In genomic region chr9:71216996-71217792, GRCm38 (mm10) we compare ENCODE assay signal across 11 mouse cellular contexts. TPM values are rescaled to one million over a fixed set of nuclear protein-coding genes. Genes with fewer than 3 reads are reported as not detected.
DNase-seq lines count a peak whose midpoint lies in the region; ATAC-seq and TF ChIP-seq lines count a peak whose summit lies in the region.
"Had no signal": no experiment of that assay in that cellular context is flagged by ENCODE, and none has a peak within 500 bp of the region (broad histone marks: within the 10 kb centered on the region; RNA-seq: fewer than 3 reads in every experiment).

No protein-coding gene starts in this region.

- peaks cover 83% of the 10 kb centered on the region for H3K27me3 ChIP-seq in lung, embryonic 15.5 days
- peaks cover 60% of the 10 kb centered on the region for H3K27me3 ChIP-seq in lung, postnatal 0 days (replicated peaks; ENCODE audit: insufficient read depth, low read length)
- peaks cover 43% of the 10 kb centered on the region for H3K27me3 ChIP-seq in hindbrain, postnatal 0 days (ENCODE audit: insufficient read depth, low read length)
- no peaks in the 10 kb centered on the region for H3K27me3 ChIP-seq in stomach, embryonic 14.5 days (ENCODE audit: control insufficient read depth, insufficient read depth, low read length)

- H3K4me2 ChIP-seq in lung, embryonic 15.5 days = no peak overlapping the region
- no peak overlapping the region for H3K4me2 ChIP-seq in lung, postnatal 0 days (replicated peaks; ENCODE audit: low read depth, low read length)
- no peak overlapping the region for H3K4me2 ChIP-seq in hindbrain, postnatal 0 days (ENCODE audit: low read depth, low read length)
- H3K4me2 ChIP-seq in stomach, embryonic 14.5 days (replicated peaks; ENCODE audit: low read depth, low read length) = peak overlapping the region; percentile 76

- no peak for ATAC-seq in lung, embryonic 15.5 days (ENCODE audit: borderline replicate concordance, extremely low read depth, low FRiP score, low TSS enrichment)
- ATAC-seq in lung, postnatal 0 days = no peak
- no peak for ATAC-seq in hindbrain, postnatal 0 days
- no peak for ATAC-seq in stomach, embryonic 14.5 days (ENCODE audit: insufficient number of reproducible peaks, insufficient read depth, low FRiP score, low read depth)

- peak overlapping the region; percentile 48; the same call in 1 of the 2 replicates for H3K4me3 ChIP-seq in lung, embryonic 15.5 days
- no peak overlapping the region for H3K4me3 ChIP-seq in lung, postnatal 0 days (ENCODE audit: low read depth, low read length)
- no peak overlapping the region for H3K4me3 ChIP-seq in hindbrain, postnatal 0 days (ENCODE audit: low read length)
- H3K4me3 ChIP-seq in stomach, embryonic 14.5 days (ENCODE audit: low read depth, low read length) = peak overlapping the region; percentile 53

- H3K9ac ChIP-seq in lung, embryonic 15.5 days = no peak overlapping the region
- H3K9ac ChIP-seq in lung, postnatal 0 days (replicated peaks; ENCODE audit: low read depth) = no peak overlapping the region
- H3K9ac ChIP-seq in hindbrain, postnatal 0 days (replicated peaks; ENCODE audit: low read length) = no peak overlapping the region
- no peak overlapping the region for H3K9ac ChIP-seq in stomach, embryonic 14.5 days (replicated peaks; ENCODE audit: low read depth, low read length)
- H3K9ac ChIP-seq: liver, embryonic 13.5 days had no signal

- H3K27ac ChIP-seq in lung, embryonic 15.5 days = no peak overlapping the region
- no peak overlapping the region for H3K27ac ChIP-seq in lung, postnatal 0 days (ENCODE audit: low read length)
- no peak overlapping the region for H3K27ac ChIP-seq in hindbrain, postnatal 0 days
- H3K27ac ChIP-seq in stomach, embryonic 14.5 days (ENCODE audit: low read length) = no peak overlapping the region
- H3K27ac ChIP-seq: liver, embryonic 13.5 days had no signal

- TF ChIP-seq CTCF in lung, postnatal 0 days (IDR thresholded peaks at IDR 0.05) = no peak
- TF ChIP-seq CTCF in hindbrain, postnatal 0 days (IDR thresholded peaks at IDR 0.05; ENCODE audit: low read depth) = no peak

- WGBS in lung, embryonic 15.5 days = 4% methylated on average over 20 of the region's 20 CpGs
- WGBS in lung, postnatal 0 days = 6% methylated on average over 20 of the region's 20 CpGs
- 4% methylated on average over 20 of the region's 20 CpGs for WGBS in hindbrain, postnatal 0 days
- 7% methylated on average over 20 of the region's 20 CpGs for WGBS in stomach, embryonic 14.5 days

- H3K9me3 ChIP-seq in lung, embryonic 15.5 days = no peaks in the 10 kb centered on the region
- H3K9me3 ChIP-seq in lung, postnatal 0 days (ENCODE audit: low read length) = no peaks in the 10 kb centered on the region
- H3K9me3 ChIP-seq in hindbrain, postnatal 0 days (ENCODE audit: low read length) = no peaks in the 10 kb centered on the region
- H3K9me3 ChIP-seq in stomach, embryonic 14.5 days (ENCODE audit: control insufficient read depth, low read depth, low read length) = no peaks in the 10 kb centered on the region
- H3K9me3 ChIP-seq: liver, embryonic 13.5 days had no signal

- peak; percentile 8 for DNase-seq in adrenal gland, postnatal 14 days
- DNase-seq in adrenal gland, postnatal 4 days (ENCODE audit: low spot score in 2 of 2) = no peak
- no peak for DNase-seq in lung, postnatal 0 days (ENCODE audit: low spot score)
- DNase-seq in hindbrain, postnatal 0 days (ENCODE audit: low spot score) = peak; percentile 10
- no peak for DNase-seq in ovary, adult 18-20 months (ENCODE audit: low spot score)
- no peak for DNase-seq in left cerebral cortex, adult 11 months (ENCODE audit: low spot score)
- DNase-seq: liver, embryonic 13.5 days had no signal

- peaks cover 14% of the 10 kb centered on the region for H3K4me1 ChIP-seq in lung, embryonic 15.5 days
- peaks cover 5% of the 10 kb centered on the region; the same call in 1 of the 2 replicates for H3K4me1 ChIP-seq in lung, postnatal 0 days (ENCODE audit: insufficient read depth, low read depth, low read length)
- H3K4me1 ChIP-seq in hindbrain, postnatal 0 days (ENCODE audit: insufficient read depth, low read length) = no peaks in the 10 kb centered on the region
- peaks cover 5% of the 10 kb centered on the region; the same call in 1 of the 2 replicates for H3K4me1 ChIP-seq in stomach, embryonic 14.5 days (ENCODE audit: control insufficient read depth, insufficient read depth, low read length)

- H3K36me3 ChIP-seq in lung, embryonic 15.5 days = no peaks in the 10 kb centered on the region
- H3K36me3 ChIP-seq in lung, postnatal 0 days (ENCODE audit: insufficient read depth, low read length) = no peaks in the 10 kb centered on the region
- no peaks in the 10 kb centered on the region for H3K36me3 ChIP-seq in hindbrain, postnatal 0 days (ENCODE audit: insufficient read depth, low read length)
- no peaks in the 10 kb centered on the region for H3K36me3 ChIP-seq in stomach, embryonic 14.5 days (ENCODE audit: control insufficient read depth, insufficient read depth, low read length)
- H3K36me3 ChIP-seq: liver, embryonic 13.5 days had no signal

- no peak for TF ChIP-seq EP300 in lung, postnatal 0 days (IDR thresholded peaks at IDR 0.05)

RNA-seq across cellular contexts. Expression of gene Aldh1a2, which starts 1.6 kb away (rescaled TPM):
- total RNA-seq in adrenal gland, postnatal 14 days (2021) = 50.3 and 53.0 TPM in 2 replicates
- total RNA-seq in adrenal gland, postnatal 4 days (2021) = 10 to 100 TPM; 49.7 to 64.0 TPM
- 30.6 and 37.3 TPM in 2 replicates for polyA plus RNA-seq in lung, embryonic 15.5 days (2015; fragmentation: Nextera tagmentation; extraction: Ambion mirVana)
- polyA plus RNA-seq in lung, postnatal 0 days (2015; fragmentation: Nextera tagmentation; extraction: Ambion mirVana) = 27.8 and 31.8 TPM in 2 replicates
- 15.5 and 20.4 TPM in 2 replicates for total RNA-seq in hindbrain, postnatal 0 days (2014; rRNA removed)
- 30.1 and 31.4 TPM in 2 replicates for polyA plus RNA-seq in hindbrain, postnatal 0 days (2015; fragmentation: Nextera tagmentation; extraction: Ambion mirVana)
- polyA plus RNA-seq in stomach, embryonic 14.5 days (2014; fragmentation: Nextera tagmentation; extraction: Ambion mirVana) = 96.1 and 102 TPM in 2 replicates
- total RNA-seq: granulocyte monocyte progenitor cell, adult 5-6 weeks; neutrophil, adult 5-6 weeks had no signal

RNA-seq across cellular contexts. Expression of gene Aqp9, which starts 48.7 kb away (rescaled TPM):
- total RNA-seq in adrenal gland, postnatal 14 days (2021) = 1.6 and 20.3 TPM in 2 replicates
- total RNA-seq in adrenal gland, postnatal 4 days (2021) = 10 to 100 TPM in 1 of 2 experiments, 1 to 10 TPM in 1; 1.0 to 15.7 TPM
- polyA plus RNA-seq in lung, embryonic 15.5 days (2015; fragmentation: Nextera tagmentation; extraction: Ambion mirVana) = 0.52 and 0.57 TPM in 2 replicates
- polyA plus RNA-seq in lung, postnatal 0 days (2015; fragmentation: Nextera tagmentation; extraction: Ambion mirVana) = 0.37 and 0.78 TPM in 2 replicates
- 0.37 and 0.93 TPM in 2 replicates for total RNA-seq in hindbrain, postnatal 0 days (2014; rRNA removed)
- 2.5 and 3.0 TPM in 2 replicates for polyA plus RNA-seq in hindbrain, postnatal 0 days (2015; fragmentation: Nextera tagmentation; extraction: Ambion mirVana)
- polyA plus RNA-seq in stomach, embryonic 14.5 days (2014; fragmentation: Nextera tagmentation; extraction: Ambion mirVana) = 0.12 and 0.36 TPM in 2 replicates

Comparison
In these comparisons a context has a peak if more than half of its experiments do, and no peak if none do; other contexts are left out.
1. DNase-seq: peak in adrenal gland, postnatal 14 days (single experiment) and hindbrain, postnatal 0 days (single experiment); none in adrenal gland, postnatal 4 days (0 of 2), lung, postnatal 0 days (single experiment), ovary, adult 18-20 months (single experiment) and left cerebral cortex, adult 11 months (single experiment).
2. H3K4me3 ChIP-seq: peak in lung, embryonic 15.5 days (single experiment) and stomach, embryonic 14.5 days (single experiment); none in lung, postnatal 0 days (single experiment) and hindbrain, postnatal 0 days (single experiment).